Mouse (Mus musculus) limb, embryonic 14.5 days (tissue): ENCODE measurements at regions not wholly inside any gene's neighbourhood (a gene's known extent, or its start where the extent isn't known, plus 50 kb on each side); places are given as distances from the start of the nearest gene placed in this dataset.

Experiments
- ATAC-seq: fragments of 200-750 bp; cut with Nextera tagmentation; 2 replicates; pipeline ENCODE4 v1.8.0; 2017; ENCODE audit warnings: low read depth, moderate number of reproducible peaks, moderate TSS enrichment; ENCODE audit not compliant: low FRiP score
- DNase-seq: peaks from one replicate; pipeline ENCODE4 v3.0.0-alpha.2; 2015; ENCODE audit warnings: low spot score
- H3K27ac ChIP-seq: fragments of 300-500 bp; sonication (generic); replicated peaks from 2 replicates; pipeline ENCODE4 v1.5.1; 2014; ENCODE audit warnings: low read depth, mild to moderate bottlenecking, low read length, moderate library complexity, mixed read lengths
- H3K27me3 ChIP-seq: fragments of 300-500 bp; sonication (generic); 2 replicates; pipeline ENCODE4 v1.6.1; 2014; ENCODE audit warnings: low read length, mixed read lengths; ENCODE audit not compliant: control insufficient read depth, insufficient read depth
- H3K36me3 ChIP-seq: fragments of 300-500 bp; sonication (generic); 2 replicates; pipeline ENCODE4 v1.6.1; 2014; ENCODE audit warnings: mild to moderate bottlenecking, low read length, moderate library complexity, mixed read lengths; ENCODE audit not compliant: control insufficient read depth, insufficient read depth
- H3K4me1 ChIP-seq: fragments of 300-500 bp; sonication (generic); 2 replicates; pipeline ENCODE4 v1.6.1; 2014; ENCODE audit warnings: antibody characterized with exemption, low read length, mixed read lengths; ENCODE audit not compliant: control insufficient read depth, insufficient read depth
- H3K4me2 ChIP-seq: fragments of 300-500 bp; sonication (generic); replicated peaks from 2 replicates; pipeline ENCODE4 v1.6.1; 2014; ENCODE audit warnings: low read depth, mild to moderate bottlenecking, low read length, moderate library complexity; ENCODE audit not compliant: severe bottlenecking
- H3K4me3 ChIP-seq: fragments of 300-500 bp; sonication (generic); replicated peaks from 2 replicates; pipeline ENCODE4 v1.5.1; 2014; ENCODE audit warnings: low read length
- H3K9ac ChIP-seq: fragments of 300-500 bp; sonication (generic); 2 replicates; pipeline ENCODE4 v1.6.1; 2014; ENCODE audit warnings: mild to moderate bottlenecking, low read depth, low read length, moderate library complexity; ENCODE audit not compliant: severe bottlenecking
- H3K9me3 ChIP-seq: fragments of 300-500 bp; sonication (generic); 2 replicates; pipeline ENCODE4 v1.6.1; 2016; ENCODE audit warnings: low read length; ENCODE audit not compliant: control insufficient read depth
- POLR2A ChIP-seq: fragments of 200-500 bp; IDR thresholded peaks from 2 replicates; pipeline ENCODE4 v1.8.0; 2012; ENCODE audit warnings: inconsistent platforms, mild to moderate bottlenecking, moderate library complexity, borderline replicate concordance; ENCODE audit not compliant: insufficient read depth, insufficient read length; ENCODE audit errors: extremely low read depth
- WGBS: fragments of 180-500 bp; shearing (Covaris S2); extraction: QIAGEN DNeasy Blood & Tissue Kit; methylation state at CpG from one replicate; pipeline ENCODE4 v1.1.7; 2014; 5-methylcytosine and 5-hydroxymethylcytosine counted together

GRCm38 (mm10) chr7:129950456-129950855 is 358.8 kb downstream of the Wdr11 start:
- Histone ChIP-seq H3K4me2 (no peak overlapping the region), H3K36me3 (no peaks in the 10 kb centered on the region), H3K9me3 (no peaks in the 10 kb centered on the region), H3K4me3 (no peak overlapping the region), H3K27me3 (no peaks in the 10 kb centered on the region), H3K9ac (no peak overlapping the region), H3K4me1 (no peaks in the 10 kb centered on the region), H3K27ac (no peak overlapping the region)
- ATAC-seq (no peak), DNase-seq (no peak)
- 85% methylated on average over 1 of the region's 1 CpGs for WGBS
- TF ChIP-seq POLR2A: no peak

DNA sequence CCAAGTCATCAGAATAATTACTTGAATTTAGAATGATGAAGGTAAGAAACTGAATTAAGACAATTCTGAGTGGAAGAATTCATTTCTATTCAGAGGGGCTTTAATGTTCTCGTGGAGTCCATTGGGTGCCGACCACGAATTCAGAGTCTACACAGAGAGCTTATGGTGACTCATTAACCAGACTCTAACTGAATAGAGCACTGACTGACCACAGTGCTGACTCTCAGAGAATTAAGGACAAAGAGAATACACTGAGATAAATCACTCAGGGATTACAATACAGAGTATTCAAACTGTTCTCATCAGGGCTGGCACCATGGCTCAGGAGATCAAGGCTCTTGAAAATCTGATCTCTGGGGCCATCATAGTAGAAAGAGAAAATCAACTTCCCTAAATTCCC is 366.7 kb downstream of the Wdr11 start:
- no peaks in the 10 kb centered on the region for H3K9me3 ChIP-seq
- no peaks in the 10 kb centered on the region for H3K27me3 ChIP-seq
- no peak overlapping the region for H3K9ac ChIP-seq
- H3K4me2 ChIP-seq: no peak overlapping the region
- WGBS: 94% methylated on average over 3 of the region's 3 CpGs
- ATAC-seq: no peak
- peaks cover 15% of the 10 kb centered on the region for H3K4me1 ChIP-seq
- no peak overlapping the region for H3K4me3 ChIP-seq
- TF ChIP-seq POLR2A: no peak
- no peaks in the 10 kb centered on the region for H3K36me3 ChIP-seq
- H3K27ac ChIP-seq: no peak overlapping the region
- DNase-seq: no peak

- TF ChIP-seq POLR2A: no peak
- Histone ChIP-seq H3K4me3 (no peak overlapping the region), H3K9ac (no peak overlapping the region), H3K27me3 (no peaks in the 10 kb centered on the region), H3K4me1 (peaks cover 15% of the 10 kb centered on the region), H3K36me3 (no peaks in the 10 kb centered on the region), H3K4me2 (no peak overlapping the region; the same call in 1 of the 2 replicates), H3K9me3 (no peaks in the 10 kb centered on the region), H3K27ac (no peak overlapping the region)
- 11% methylated on average over 12 of the region's 12 CpGs for WGBS
- no peak for ATAC-seq
- peak; percentile 65 for DNase-seq
These were observed 370.9 kb downstream of the Wdr11 start for GRCm38 (mm10) chr7:129962575-129962974.

DNA sequence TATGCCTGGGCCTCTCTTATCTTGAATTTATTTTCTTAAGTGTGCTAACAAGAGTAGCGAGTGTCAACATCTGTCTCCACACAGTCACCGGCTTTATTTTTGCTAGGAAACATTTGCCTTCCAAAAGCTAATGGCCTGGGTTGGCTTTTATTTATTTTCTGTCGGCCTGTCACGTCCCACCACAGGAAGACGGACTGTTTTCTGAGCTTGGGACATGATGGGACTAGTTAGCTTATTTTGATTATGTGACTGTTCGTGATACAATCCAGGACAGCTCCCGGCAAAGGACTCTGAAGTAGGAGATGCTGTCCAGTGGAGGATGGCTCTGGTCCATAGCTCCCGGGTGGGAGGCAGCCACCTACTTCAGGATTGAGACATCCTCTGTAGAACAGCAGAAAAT is 372.5 kb downstream of the Wdr11 start:
- WGBS: 46% methylated on average over 8 of the region's 8 CpGs
- Histone ChIP-seq H3K27ac (no peak overlapping the region), H3K4me3 (no peak overlapping the region), H3K27me3 (no peaks in the 10 kb centered on the region), H3K36me3 (no peaks in the 10 kb centered on the region), H3K4me2 (no peak overlapping the region), H3K9ac (no peak overlapping the region), H3K4me1 (peaks cover 15% of the 10 kb centered on the region), H3K9me3 (no peaks in the 10 kb centered on the region)
- no peak for ATAC-seq
- no peak for DNase-seq
- TF ChIP-seq POLR2A: no peak

DNA sequence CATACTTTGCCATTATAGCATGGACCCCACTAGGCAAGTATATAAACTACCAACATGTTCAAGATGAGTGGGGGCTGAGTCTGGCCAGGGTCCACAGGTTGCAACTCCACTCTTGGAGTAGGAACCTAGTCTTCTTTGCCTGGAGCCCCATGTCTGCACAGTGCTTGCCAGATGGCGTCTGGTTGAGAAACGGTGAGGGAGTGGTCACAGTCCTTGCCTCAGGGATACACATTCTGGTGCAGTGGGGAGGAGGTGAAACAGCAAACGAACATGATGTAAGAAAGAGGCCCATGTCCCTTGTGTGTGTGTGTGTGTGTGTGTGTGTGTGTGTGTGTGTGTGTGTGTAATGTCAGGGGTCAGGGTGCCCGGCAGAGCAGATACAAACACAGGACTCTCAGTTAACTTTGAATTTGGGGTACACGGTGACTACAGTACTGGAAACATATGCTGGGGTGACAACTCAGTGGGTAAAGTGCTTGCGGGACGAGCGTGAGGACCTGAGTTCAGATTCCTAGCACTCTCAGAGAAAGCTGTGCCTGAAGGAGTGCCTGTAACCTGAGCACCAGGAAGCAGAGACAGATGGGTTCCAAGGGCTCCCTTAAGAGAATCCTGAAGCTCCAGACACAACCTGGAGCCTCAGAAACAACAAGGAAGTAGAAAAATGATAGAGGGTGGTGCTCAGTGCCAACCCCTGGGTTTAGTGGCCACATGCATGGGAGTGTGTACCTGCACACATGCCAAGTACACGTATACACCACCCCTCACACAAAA is 373.8 kb downstream of the Wdr11 start:
- H3K27me3 ChIP-seq: no peaks in the 10 kb centered on the region
- DNase-seq (no peak), ATAC-seq (no peak)
- no peaks in the 10 kb centered on the region for H3K9me3 ChIP-seq
- H3K4me2 ChIP-seq: no peak overlapping the region
- no peak overlapping the region for H3K9ac ChIP-seq
- H3K4me1 ChIP-seq: peaks cover 15% of the 10 kb centered on the region
- H3K27ac ChIP-seq: no peak overlapping the region
- no peak for TF ChIP-seq POLR2A
- H3K4me3 ChIP-seq: no peak overlapping the region
- H3K36me3 ChIP-seq: no peaks in the 10 kb centered on the region
- WGBS: 55% methylated on average over 9 of the region's 9 CpGs
